Mouse (Mus musculus): ENCODE measurements around the gene Samhd1. TPM values are rescaled to one million over a fixed set of nuclear protein-coding genes. Genes with fewer than 3 reads are reported as not detected.

Gene Samhd1
- 27.5 and 27.9 TPM in 2 replicates for polyA plus RNA-seq (2014; fragmentation: Nextera tagmentation; extraction: Ambion mirVana)

DNA sequence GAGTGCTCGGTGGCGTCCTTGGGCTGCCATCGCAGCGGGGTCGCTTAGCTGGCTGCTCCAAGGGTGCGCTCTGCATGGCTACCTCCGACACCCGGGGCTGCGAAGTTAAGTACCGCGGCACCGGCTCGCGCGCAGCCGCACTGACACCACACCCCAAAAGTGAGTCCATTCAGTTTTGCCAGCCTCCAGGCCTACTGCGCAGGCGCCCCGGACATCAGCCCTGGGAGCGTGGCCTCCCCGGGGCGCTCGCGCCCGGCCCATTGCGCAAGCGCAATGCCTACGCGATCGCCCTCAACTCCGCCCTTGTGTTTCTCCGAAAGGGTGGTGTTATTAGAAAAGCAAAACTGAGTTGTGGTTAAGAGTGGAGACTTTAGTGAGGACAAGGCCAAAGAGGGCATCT lies at the start of gene Samhd1:
TSS of gene Samhd1 (minus strand) at position 252 of the 400 bp plus-strand sequence.
- DNase-seq (ENCODE audit: low spot score) (peak; percentile 92), ATAC-seq (ENCODE audit: insufficient number of reproducible peaks, low FRiP score, low TSS enrichment, low read depth) (peak; percentile 77)
- Histone ChIP-seq H3K4me3 (ENCODE audit: low read depth, low read length) (peak within 1 kb of the TSS; percentile 50), H3K27me3 (ENCODE audit: control insufficient read depth, insufficient read depth, low read length) (no peaks in the 10 kb centered on the region), H3K4me1 (ENCODE audit: control insufficient read depth, insufficient read depth, low read length) (no peaks in the 10 kb centered on the region), H3K9ac (ENCODE audit: low read length) (peak within 1 kb of the TSS; percentile 45), H3K36me3 (ENCODE audit: control insufficient read depth, insufficient read depth, low read length) (no peaks in the 10 kb centered on the region), H3K9me3 (ENCODE audit: control insufficient read depth, low read length) (no peaks in the 10 kb centered on the region), H3K4me2 (ENCODE audit: low read depth, severe bottlenecking) (peak within 1 kb of the TSS; percentile 57), H3K27ac (replicated peaks; ENCODE audit: low read depth, low read length) (no peak within 1 kb of the TSS)
- WGBS: under 1% methylated on average over 32 of the region's 32 CpGs

DNA sequence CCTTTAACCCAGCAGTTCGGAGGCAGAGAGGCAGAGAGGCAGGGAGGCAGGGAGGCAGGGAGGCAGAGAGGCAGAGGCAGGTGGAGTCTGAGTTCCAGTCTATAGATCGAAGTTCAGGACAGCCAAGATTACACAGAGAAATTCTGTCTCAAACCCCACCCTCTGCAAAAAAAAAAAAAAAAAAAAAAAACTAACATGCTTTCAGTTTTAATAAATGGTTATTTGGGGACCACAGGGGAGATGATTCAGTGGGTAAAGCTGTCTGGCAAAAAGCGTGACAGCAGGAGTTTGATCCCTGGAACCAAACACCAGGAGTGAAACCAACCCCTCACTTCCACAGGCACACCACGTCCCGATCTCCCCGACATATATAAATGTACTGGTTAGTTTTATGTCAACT lies 43.1 kb upstream of the Samhd1 start:
- H3K27me3 ChIP-seq (ENCODE audit: control insufficient read depth, insufficient read depth, low read length): no peaks in the 10 kb centered on the region
- no peak overlapping the region for H3K4me3 ChIP-seq (ENCODE audit: low read depth, low read length)
- H3K4me1 ChIP-seq (ENCODE audit: control insufficient read depth, insufficient read depth, low read length): no peaks in the 10 kb centered on the region
- WGBS: 78% methylated on average over 6 of the region's 6 CpGs
- H3K36me3 ChIP-seq (ENCODE audit: control insufficient read depth, insufficient read depth, low read length): peaks cover 5% of the 10 kb centered on the region
- ATAC-seq (ENCODE audit: insufficient number of reproducible peaks, low FRiP score, low TSS enrichment, low read depth) (no peak), DNase-seq (ENCODE audit: low spot score) (no peak)
- no peak overlapping the region for H3K27ac ChIP-seq (replicated peaks; ENCODE audit: low read depth, low read length)
- H3K9me3 ChIP-seq (ENCODE audit: control insufficient read depth, low read length): no peaks in the 10 kb centered on the region
- H3K9ac ChIP-seq (ENCODE audit: low read length): no peak overlapping the region
- no peak overlapping the region for H3K4me2 ChIP-seq (ENCODE audit: low read depth, severe bottlenecking)

DNA sequence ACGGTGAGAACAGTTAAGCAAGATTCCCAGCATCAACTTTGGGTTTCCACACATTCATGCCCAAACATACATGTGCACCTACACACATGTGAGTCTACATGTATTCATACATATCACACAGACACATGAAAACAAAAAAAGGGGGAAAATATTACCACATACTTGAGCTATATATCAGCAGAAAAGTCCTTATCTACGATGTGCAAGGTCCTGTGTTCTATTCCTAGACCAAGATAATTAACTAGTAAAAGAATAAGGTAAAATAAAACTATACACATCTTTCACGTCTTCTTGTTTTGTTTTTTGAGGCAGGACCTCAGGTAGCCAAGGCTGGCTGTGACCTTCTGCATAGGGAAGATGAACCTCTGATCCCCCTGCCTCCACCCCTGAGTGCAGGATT lies 41.2 kb upstream of the Samhd1 start:
- no peaks in the 10 kb centered on the region for H3K4me1 ChIP-seq (ENCODE audit: control insufficient read depth, insufficient read depth, low read length)
- H3K36me3 ChIP-seq (ENCODE audit: control insufficient read depth, insufficient read depth, low read length): peaks cover 4% of the 10 kb centered on the region
- H3K4me2 ChIP-seq (ENCODE audit: low read depth, severe bottlenecking): no peak overlapping the region
- H3K9me3 ChIP-seq (ENCODE audit: control insufficient read depth, low read length): no peaks in the 10 kb centered on the region
- WGBS: 88% methylated on average over 3 of the region's 3 CpGs
- H3K27ac ChIP-seq (replicated peaks; ENCODE audit: low read depth, low read length): no peak overlapping the region
- no peak overlapping the region for H3K9ac ChIP-seq (ENCODE audit: low read length)
- no peak overlapping the region for H3K4me3 ChIP-seq (ENCODE audit: low read depth, low read length)
- ATAC-seq (ENCODE audit: insufficient number of reproducible peaks, low FRiP score, low TSS enrichment, low read depth) (no peak), DNase-seq (ENCODE audit: low spot score) (no peak)
- H3K27me3 ChIP-seq (ENCODE audit: control insufficient read depth, insufficient read depth, low read length): no peaks in the 10 kb centered on the region

DNA sequence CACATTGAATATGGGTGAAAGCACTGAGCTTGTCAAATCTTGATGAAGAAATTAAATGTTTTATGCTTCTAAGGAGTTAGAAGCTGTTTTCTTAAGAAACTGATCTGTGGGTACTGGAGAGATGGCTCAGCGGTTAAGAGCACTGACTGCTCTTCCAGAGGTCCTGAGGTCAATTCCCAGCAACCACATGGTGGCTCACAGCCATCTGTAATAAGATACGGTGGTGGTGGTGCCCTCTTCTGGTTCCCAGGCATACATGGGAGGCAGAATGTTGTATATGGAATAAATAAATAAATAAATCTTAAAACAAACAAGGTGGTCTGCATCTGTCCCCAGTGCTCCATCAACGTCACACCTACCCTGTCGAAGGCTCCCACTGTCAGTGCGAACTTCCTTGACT lies 39.4 kb upstream of the Samhd1 start:
- Histone ChIP-seq H3K4me2 (ENCODE audit: low read depth, severe bottlenecking) (no peak overlapping the region), H3K9ac (ENCODE audit: low read length) (no peak overlapping the region), H3K36me3 (ENCODE audit: control insufficient read depth, insufficient read depth, low read length) (peaks cover 4% of the 10 kb centered on the region), H3K27me3 (ENCODE audit: control insufficient read depth, insufficient read depth, low read length) (no peaks in the 10 kb centered on the region), H3K27ac (replicated peaks; ENCODE audit: low read depth, low read length) (no peak overlapping the region), H3K4me3 (ENCODE audit: low read depth, low read length) (no peak overlapping the region), H3K4me1 (ENCODE audit: control insufficient read depth, insufficient read depth, low read length) (no peaks in the 10 kb centered on the region), H3K9me3 (ENCODE audit: control insufficient read depth, low read length) (no peaks in the 10 kb centered on the region)
- no peak for DNase-seq (ENCODE audit: low spot score)
- WGBS: 70% methylated on average over 5 of the region's 5 CpGs
- no peak for ATAC-seq (ENCODE audit: insufficient number of reproducible peaks, low FRiP score, low TSS enrichment, low read depth)

DNA sequence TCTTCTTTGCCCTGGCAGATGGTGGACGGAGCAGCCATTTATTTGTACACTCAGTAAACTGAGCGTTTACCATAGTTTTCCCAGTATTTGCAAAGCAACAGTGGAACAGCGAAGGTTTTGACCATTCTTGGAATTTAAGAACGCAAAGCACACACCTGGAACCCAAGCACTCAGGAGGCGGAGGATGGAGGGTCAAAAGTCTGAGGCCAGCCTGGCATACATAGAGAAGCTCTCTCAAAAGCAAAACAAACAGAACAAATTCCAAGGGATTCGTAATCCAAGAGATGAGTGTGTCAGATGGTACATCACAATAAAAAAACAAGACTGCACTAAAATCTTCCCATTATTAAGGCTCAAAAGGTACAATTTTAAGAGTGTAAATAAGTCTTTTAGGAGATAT lies 38.5 kb upstream of the Samhd1 start:
- Histone ChIP-seq H3K27me3 (ENCODE audit: control insufficient read depth, insufficient read depth, low read length) (no peaks in the 10 kb centered on the region), H3K4me2 (ENCODE audit: low read depth, severe bottlenecking) (no peak overlapping the region), H3K36me3 (ENCODE audit: control insufficient read depth, insufficient read depth, low read length) (peaks cover 4% of the 10 kb centered on the region), H3K4me1 (ENCODE audit: control insufficient read depth, insufficient read depth, low read length) (no peaks in the 10 kb centered on the region), H3K9me3 (ENCODE audit: control insufficient read depth, low read length) (no peaks in the 10 kb centered on the region), H3K4me3 (ENCODE audit: low read depth, low read length) (no peak overlapping the region), H3K9ac (ENCODE audit: low read length) (no peak overlapping the region), H3K27ac (replicated peaks; ENCODE audit: low read depth, low read length) (no peak overlapping the region)
- DNase-seq (ENCODE audit: low spot score) (no peak), ATAC-seq (ENCODE audit: insufficient number of reproducible peaks, low FRiP score, low TSS enrichment, low read depth) (no peak)
- WGBS: 93% methylated on average over 6 of the region's 6 CpGs

DNA sequence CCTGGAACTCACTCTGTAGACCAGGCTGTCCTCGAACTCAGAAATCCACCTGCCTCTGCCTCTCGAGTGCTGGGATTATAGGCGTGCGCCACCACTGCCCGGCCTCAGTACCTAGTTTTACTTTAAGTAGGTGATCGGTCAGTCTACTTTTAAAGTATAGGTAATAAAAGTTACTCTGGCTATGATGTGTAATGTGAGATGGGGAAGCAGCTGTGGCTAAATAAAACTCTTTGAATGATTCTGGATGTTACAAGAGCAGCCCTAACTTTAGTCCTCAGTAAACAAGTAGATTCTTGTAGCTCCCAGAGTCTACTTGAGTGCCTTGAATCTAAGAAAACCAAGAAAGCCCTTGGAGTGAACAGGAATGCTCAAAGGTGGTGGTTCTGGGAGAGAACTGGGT lies 37.9 kb upstream of the Samhd1 start:
- DNase-seq (ENCODE audit: low spot score): no peak
- Histone ChIP-seq H3K27me3 (ENCODE audit: control insufficient read depth, insufficient read depth, low read length) (no peaks in the 10 kb centered on the region), H3K36me3 (ENCODE audit: control insufficient read depth, insufficient read depth, low read length) (peaks cover 4% of the 10 kb centered on the region), H3K4me2 (ENCODE audit: low read depth, severe bottlenecking) (no peak overlapping the region), H3K9ac (ENCODE audit: low read length) (no peak overlapping the region), H3K9me3 (ENCODE audit: control insufficient read depth, low read length) (no peaks in the 10 kb centered on the region), H3K4me3 (ENCODE audit: low read depth, low read length) (no peak overlapping the region), H3K27ac (replicated peaks; ENCODE audit: low read depth, low read length) (no peak overlapping the region), H3K4me1 (ENCODE audit: control insufficient read depth, insufficient read depth, low read length) (no peaks in the 10 kb centered on the region)
- ATAC-seq (ENCODE audit: insufficient number of reproducible peaks, low FRiP score, low TSS enrichment, low read depth): no peak
- 91% methylated on average over 6 of the region's 6 CpGs for WGBS

DNA sequence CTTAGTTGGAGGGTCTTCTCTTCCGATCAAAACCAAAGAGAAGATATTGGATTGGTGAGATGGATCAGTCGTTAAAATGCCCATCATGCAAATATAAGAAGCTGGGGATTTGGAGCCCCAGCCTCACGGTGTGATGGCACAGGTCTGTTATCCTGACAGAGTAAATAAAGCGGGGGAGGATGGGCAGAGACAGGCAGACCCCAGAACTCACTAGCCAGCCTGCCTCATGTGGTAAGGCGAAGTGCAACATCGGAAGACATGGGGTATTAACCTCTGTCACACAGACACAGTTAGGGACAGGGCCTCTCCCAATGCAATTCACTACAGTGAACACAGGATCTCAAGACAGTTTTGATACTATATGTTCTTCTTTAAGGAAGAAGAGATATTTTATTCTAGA lies 35.6 kb upstream of the Samhd1 start:
- Histone ChIP-seq H3K27ac (replicated peaks; ENCODE audit: low read depth, low read length) (no peak overlapping the region), H3K9ac (ENCODE audit: low read length) (no peak overlapping the region), H3K36me3 (ENCODE audit: control insufficient read depth, insufficient read depth, low read length) (peaks cover 2% of the 10 kb centered on the region; the same call in 1 of the 2 replicates), H3K4me1 (ENCODE audit: control insufficient read depth, insufficient read depth, low read length) (no peaks in the 10 kb centered on the region), H3K4me2 (ENCODE audit: low read depth, severe bottlenecking) (no peak overlapping the region), H3K4me3 (ENCODE audit: low read depth, low read length) (no peak overlapping the region), H3K9me3 (ENCODE audit: control insufficient read depth, low read length) (no peaks in the 10 kb centered on the region), H3K27me3 (ENCODE audit: control insufficient read depth, insufficient read depth, low read length) (no peaks in the 10 kb centered on the region)
- DNase-seq (ENCODE audit: low spot score): no peak
- WGBS: 71% methylated on average over 6 of the region's 6 CpGs
- ATAC-seq (ENCODE audit: insufficient number of reproducible peaks, low FRiP score, low TSS enrichment, low read depth): no peak

DNA sequence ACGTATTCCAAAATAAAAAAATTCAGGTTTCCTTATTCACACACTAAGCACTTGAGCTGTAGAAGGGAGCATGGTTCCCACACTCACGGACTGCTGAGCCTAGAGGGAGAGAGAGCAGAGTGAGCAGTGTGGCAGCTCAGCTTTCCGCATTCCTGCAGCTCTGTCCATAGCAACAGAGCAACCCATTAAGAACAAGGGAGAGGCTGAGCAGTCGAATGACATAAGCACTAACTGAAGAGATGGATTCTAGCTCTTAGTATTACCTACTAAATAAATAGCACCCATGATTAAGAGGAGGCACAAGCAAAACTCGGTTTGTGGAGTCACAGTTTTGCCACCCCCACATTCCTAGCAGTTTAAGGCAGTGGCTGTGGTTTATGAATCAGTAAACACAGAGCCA lies 35.1 kb upstream of the Samhd1 start:
- WGBS: 51% methylated on average over 5 of the region's 5 CpGs
- Histone ChIP-seq H3K4me2 (ENCODE audit: low read depth, severe bottlenecking) (no peak overlapping the region), H3K27ac (replicated peaks; ENCODE audit: low read depth, low read length) (no peak overlapping the region), H3K9ac (ENCODE audit: low read length) (no peak overlapping the region), H3K4me1 (ENCODE audit: control insufficient read depth, insufficient read depth, low read length) (no peaks in the 10 kb centered on the region), H3K36me3 (ENCODE audit: control insufficient read depth, insufficient read depth, low read length) (peaks cover 2% of the 10 kb centered on the region; the same call in 1 of the 2 replicates), H3K9me3 (ENCODE audit: control insufficient read depth, low read length) (no peaks in the 10 kb centered on the region), H3K27me3 (ENCODE audit: control insufficient read depth, insufficient read depth, low read length) (no peaks in the 10 kb centered on the region), H3K4me3 (ENCODE audit: low read depth, low read length) (no peak overlapping the region)
- ATAC-seq (ENCODE audit: insufficient number of reproducible peaks, low FRiP score, low TSS enrichment, low read depth) (no peak), DNase-seq (ENCODE audit: low spot score) (no peak)

DNA sequence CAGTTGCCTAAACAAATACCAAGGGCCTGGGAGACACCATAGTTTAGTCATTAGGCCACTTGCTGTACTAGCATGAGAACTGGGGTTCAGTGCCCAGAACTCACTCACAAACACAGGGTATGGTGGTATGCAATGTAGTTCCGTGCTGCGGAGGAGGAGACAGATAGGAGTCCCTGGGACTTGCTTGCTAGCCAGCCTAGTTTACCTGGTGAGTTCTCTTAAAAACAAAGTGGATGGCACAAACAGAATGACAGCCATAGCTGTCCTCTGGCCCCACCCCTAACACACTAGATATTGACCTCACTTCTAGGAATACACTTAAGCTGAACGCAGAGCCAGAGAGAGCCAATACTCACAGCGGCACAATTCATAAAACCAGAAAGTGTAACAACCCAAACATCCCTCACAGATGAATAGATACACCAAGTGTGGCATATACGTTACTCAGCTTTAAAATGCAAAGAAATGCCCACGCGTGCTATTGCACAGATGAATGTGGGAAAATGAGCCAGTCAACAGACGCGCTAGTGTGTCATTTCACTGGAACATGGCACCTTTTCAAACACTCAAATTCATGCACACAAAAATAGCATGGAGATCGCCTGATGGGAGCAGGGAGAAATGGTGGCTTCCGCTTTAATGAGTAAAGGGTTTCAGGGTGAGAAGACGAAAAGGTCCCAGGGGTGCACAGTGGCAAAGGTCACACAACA lies 31.5 kb upstream of the Samhd1 start:
- H3K4me1 ChIP-seq (ENCODE audit: control insufficient read depth, insufficient read depth, low read length): no peaks in the 10 kb centered on the region
- no peak overlapping the region for H3K4me3 ChIP-seq (ENCODE audit: low read depth, low read length)
- ATAC-seq (ENCODE audit: insufficient number of reproducible peaks, low FRiP score, low TSS enrichment, low read depth) (no peak), DNase-seq (ENCODE audit: low spot score) (no peak)
- no peak overlapping the region for H3K27ac ChIP-seq (replicated peaks; ENCODE audit: low read depth, low read length)
- H3K9me3 ChIP-seq (ENCODE audit: control insufficient read depth, low read length): no peaks in the 10 kb centered on the region
- peaks cover 3% of the 10 kb centered on the region; the same call in 1 of the 2 replicates for H3K36me3 ChIP-seq (ENCODE audit: control insufficient read depth, insufficient read depth, low read length)
- WGBS: 94% methylated on average over 12 of the region's 12 CpGs
- H3K9ac ChIP-seq (ENCODE audit: low read length): no peak overlapping the region
- H3K4me2 ChIP-seq (ENCODE audit: low read depth, severe bottlenecking): no peak overlapping the region
- H3K27me3 ChIP-seq (ENCODE audit: control insufficient read depth, insufficient read depth, low read length): no peaks in the 10 kb centered on the region

Data from limb, embryonic 11.5 days (tissue).